Mouse (Mus musculus): ENCODE measurements at regions not wholly inside any gene's neighbourhood (a gene's known extent, or its start where the extent isn't known, plus 50 kb on each side); places are given as distances from the start of the nearest gene placed in this dataset.

DNA sequence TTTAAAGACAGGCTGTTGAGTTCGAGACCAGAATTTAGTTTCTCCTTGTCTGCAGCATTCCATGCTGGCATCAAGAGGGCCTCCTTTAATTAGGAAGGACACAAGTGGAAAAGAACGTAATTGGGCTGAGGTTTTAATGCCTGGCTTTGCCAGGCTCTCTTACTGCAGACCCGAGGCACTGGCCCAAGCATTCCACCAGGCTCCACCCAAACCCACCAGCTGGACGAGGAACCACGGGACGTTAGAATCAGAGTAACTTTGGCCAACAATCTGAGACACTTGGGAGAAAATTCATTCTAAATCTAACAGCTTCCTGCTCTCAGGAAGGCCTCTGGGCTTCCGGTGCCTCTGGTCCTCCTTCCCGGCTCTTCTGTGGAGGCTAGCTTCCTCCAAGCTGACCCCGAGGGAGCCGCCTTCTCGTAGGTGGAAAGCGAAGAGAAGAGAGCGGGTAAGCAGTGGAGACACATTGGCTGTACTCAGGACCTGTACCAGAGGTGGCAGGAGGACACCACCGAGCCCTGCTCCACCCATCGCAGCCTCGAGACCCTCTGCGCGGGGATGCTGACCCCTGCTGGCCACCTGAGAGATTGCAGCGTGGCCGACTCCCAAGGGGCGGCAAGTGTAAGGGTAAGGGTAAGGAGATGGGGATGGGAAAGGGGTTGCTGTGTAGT is 105.5 kb downstream of the Tmem17 start:
- DNase-seq, result peak; percentile 79

DNA sequence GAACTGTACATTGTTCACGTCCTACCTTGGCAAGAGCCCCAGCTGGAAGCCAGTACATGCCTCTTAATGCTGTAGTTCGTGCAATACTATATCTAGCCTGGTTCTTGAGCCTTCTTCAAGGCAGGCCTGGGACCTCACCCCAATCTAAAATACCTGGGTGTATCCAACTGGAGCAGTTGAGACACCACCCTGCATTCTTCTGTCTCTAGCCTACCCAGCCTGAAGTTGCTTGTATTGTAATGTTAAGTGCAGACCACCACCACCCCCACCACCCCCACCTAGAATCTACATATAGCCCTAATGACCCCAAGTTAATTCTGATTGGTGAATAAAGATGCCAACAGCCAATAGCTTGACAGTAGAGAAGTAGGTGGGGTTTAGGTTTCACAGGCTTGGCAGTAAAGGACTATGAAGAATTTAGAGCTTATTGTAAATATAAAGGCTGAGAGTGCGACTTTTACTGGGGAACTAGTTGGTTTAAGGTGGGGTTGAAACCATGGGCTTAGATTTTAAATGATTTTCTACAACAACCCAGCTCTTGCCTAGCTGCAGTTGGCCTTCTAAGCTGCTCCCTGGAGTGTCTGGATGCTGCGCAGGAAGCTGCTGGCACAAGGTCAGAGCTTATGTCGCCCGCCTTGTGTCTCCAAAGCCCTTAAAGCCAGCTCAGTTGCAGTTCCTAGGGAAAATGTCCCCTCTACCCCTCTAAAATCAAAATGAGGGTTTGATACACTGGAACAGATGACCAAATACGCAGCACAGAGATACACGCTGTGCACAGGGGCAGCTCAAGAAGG is 109.2 kb downstream of the Tmem17 start:
- DNase-seq, result no peak

DNA sequence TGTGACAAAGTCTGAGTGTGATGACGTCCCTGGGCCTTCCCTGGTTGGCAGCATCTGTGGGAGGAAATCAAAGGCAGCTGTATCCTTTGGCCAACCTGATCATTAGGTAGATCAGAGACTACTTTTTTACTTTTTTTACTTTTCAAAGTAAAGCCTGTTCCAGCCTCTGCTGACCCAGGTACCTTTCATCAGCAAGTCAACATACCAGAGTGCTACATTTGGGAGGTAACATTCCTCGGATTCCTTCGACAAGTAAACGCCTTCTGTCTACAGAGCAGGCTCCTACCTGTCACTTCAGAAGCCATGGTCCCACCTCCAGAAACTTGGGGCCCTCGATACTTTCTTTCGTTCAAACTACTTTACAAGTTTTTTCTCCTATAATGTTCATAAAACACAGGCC is 110.0 kb downstream of the Tmem17 start:
- DNase-seq, result no peak

DNA sequence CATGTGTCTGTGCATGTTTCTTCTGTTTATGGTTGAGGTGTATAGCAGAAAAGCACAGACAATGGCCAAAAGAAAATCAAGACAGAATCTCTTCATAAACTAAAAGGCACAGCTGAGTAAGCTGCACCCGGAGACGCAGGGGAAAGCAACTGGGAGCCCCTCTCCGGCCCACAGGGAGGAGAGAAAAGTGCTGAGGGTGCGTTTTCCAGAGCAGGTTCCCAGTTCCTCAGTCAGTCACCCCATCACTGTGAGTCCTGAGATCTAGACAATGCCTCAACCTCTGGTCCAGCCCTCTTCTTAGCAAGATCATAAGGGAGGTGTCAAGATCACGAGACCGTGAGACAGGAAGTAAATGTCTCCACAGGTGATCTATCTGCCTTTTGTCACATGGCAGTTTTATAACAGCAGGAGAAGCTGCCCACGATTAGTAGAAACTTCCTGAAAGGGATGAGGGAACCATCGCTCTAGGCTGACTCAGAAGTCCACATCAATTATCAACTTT is 110.7 kb downstream of the Tmem17 start:
- DNase-seq, result no peak

DNA sequence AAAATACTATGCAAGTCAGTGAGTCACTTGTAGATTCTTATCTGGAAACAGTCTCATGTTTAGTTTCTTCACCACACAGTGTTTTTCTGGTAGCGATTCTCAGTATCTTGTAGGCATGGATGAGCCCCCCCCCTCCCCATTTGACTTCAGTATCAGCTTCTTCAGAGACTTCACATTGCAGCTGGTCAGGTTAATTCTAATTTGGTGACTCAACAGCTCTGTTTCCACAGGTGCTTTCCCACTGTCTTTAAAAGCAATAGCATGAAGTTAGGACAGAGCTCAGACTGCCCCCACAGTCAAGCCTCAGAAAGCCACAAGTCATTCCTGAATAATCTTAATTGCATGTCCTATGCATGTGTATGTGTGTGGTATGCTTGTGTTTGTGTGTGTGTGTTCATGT is 114.5 kb downstream of the Tmem17 start:
- no peak for DNase-seq

DNA sequence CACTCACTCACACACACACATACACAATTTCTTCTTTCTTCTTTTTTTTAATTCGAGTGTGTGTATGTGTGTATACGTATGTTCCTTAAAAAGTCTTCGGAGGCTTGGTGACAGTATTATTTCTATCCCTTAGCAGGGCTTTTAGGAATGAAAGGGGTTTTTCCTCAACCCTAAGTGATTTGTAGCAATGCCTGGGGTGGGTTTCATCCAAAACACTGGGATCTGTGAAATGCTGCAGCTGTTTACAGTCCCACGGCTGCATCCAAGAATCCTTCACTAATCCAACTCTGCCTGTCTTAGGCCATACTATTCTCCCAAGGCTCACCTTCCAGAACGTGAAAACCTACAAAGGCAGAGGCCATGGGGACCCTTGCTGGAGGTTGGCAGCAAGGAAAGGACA is 116.6 kb downstream of the Tmem17 start:
- no peak for DNase-seq

DNA sequence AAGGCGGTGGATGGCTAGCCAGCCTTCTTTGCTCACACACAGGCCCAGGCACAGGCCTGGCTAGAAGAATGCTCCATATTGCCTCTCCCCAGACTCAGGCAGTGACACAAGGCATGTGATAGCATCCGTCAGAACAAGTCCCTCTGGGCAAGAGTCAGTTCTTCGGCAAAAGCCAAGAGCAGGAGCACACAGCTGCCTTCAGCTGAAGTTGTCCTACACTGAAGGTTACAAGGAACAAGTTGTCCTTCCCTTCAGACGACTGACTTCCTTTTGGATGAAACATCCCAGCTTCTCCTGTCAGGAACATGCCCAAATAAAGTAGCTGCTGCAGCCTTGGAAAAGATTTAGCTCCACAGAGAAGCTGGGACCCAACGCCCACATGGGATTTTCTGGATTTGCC is 117.1 kb downstream of the Tmem17 start:
- no peak for DNase-seq

DNA sequence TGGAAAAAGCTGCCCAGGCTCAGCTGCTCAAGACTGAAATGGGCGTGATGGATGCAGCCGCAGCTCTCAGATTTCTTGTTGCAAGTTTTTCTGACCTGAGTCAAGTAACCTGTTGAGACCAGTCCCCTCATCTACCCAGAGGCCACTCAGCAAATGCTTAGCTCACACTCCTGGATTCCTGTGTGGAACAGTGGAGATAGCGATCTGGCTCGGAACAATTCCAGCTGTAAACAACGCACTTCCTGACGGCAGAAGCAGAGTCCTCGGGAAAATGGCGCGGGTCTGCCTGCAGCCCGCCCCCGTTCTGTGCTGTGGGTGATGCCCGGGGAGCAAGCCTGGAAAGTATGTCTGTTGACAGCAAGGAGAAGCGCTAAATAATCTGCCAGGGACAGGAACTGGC is 117.7 kb downstream of the Tmem17 start:
- DNase-seq, result no peak

DNA sequence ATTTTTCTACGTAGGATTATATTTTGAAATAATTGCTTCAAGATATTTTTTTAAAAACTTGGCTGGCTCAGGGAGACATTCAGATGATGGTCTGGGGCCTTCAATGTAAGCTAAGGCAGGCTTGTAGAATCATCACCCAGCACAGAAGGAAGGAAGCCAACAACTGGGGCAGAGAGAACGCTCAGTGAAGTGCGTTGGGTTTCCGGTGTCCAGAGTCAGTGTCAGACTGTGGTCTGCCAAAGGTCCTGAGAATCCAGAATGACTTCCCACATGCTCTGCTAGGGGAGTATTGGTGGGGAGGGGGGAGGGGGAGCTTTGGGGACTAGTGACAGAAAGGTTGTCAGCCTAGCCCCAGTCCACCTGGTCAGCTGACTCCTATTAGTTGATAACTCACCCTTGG is 118.1 kb downstream of the Tmem17 start:
- DNase-seq, result no peak

DNA sequence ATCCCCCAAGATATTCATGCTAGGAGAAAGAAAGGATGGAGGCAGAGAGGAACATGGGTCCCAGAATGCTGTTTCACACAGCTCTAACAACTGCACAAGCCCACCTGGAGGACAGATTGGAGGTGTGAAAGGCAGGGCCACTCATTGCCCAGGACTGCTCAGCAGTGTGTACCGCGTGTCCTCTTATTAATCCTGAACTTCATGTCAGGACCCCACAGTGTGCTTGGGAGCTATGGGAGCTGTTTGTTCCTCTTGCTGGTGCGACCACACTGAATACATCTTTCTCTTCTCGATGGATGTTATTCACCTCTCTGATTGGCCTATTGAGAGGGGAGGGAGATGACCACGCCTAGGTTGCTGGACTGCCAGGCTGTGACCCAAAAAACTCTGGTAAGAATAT is 119.1 kb downstream of the Tmem17 start:
- no peak for DNase-seq

DNA sequence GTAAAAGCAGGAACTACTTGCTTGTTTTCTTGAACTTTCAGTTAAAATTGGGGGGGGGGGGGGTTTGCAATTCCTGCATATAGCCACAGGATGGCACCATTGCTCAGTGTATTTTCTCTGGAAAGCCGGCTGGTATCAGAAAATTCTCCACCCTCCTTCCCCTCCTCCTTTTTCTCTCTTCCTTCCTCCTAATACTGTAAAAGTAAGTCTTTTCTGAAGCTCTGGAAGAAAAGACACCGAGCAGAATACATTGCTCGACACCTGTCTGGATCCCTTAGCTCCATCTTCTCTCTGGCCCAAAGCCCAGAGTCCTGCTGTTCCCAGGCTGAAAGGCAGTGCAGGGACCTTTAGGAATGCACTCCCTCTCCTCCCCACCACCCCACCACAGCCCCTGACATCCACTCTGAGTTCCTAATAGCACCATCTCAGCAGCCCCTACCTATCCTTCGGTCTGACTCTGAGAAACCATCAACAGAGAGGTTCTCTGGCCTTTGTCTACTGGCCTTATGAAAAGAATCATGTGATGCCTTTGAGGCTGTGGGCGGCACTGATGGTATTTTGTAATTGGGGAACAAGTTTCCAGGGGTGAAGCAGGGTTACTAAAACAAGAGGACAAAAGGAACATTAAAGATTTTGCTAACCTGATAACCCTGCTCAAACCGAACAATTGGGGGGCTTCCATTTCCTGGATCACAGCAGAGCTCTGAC is 119.9 kb downstream of the Tmem17 start:
- peak; percentile 22 for DNase-seq

DNA sequence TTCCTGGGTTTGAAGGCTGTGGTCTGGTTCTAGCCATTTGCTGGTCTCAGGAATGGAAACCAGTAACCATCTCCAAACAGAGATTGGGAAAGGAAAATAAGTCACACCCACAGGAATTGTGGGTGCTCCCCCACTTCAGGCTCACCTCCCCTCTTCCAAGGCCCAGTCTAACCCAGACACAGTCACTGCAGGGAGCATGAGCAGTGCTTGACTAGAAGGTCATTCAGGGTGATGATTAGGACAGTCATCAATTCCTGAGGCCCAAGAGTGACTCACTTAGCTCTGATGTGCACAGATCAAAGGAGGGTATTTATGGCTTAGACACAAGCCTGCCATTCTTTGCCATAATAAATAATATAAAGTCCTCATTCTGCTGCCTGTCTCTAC is 120.4 kb downstream of the Tmem17 start:
- no peak for DNase-seq

DNA sequence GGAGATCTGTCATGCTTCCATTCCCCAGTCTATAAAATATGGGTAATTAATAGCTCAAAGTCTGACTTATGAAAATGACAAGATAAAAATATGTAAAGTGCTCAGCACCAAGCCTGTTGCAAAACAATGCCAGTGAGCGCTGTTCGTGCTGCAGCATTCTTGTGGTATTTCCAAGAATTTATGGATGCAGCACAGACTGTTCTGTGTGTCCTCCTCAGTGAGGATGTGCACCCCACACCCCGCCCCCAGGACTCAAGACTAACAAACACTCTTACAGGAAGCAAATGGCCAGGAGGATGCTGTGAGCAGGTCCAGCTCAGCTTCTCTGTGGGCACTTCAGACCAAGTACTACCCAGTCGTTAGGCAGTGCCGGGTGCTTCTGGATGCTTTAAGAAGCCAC is 121.1 kb downstream of the Tmem17 start:
- no peak for DNase-seq

DNA sequence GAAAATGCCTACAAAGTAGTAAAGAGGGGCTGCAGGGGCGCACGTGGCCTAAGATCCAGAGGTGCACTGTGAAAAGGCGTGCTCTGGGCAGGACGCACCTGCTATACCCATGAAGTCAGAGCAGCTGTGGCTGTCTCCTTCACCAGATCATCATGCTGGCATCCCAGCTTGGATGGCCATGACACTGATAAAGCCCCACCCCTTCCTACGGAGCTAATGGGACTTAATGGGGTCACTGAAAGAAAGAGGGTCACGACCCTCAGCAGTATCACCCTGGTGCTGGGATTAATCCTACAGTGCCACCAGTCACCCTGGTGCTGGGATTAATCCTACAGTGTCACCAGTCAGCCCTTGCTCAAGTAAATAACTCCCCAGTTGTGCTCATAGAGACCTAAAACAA is 122.1 kb downstream of the Tmem17 start:
- no peak for DNase-seq

DNA sequence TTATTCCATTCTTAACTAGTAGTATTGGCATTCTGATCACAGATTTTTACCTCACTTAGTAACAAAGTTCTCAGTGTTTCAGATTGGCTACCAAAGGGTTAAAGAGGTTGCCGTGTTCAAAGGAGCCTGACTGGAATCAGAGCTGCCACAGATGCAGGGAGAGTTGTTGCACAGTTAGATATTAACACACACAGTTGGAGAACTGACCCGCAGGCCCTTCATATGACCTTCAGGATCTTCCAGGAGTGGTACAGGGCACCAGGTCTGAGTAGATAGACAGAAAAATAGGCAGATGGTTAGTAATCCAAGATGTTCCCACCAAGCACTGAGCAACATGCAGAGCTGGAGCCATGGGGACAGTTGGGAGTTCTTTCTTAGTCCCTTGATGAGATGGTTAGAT is 123.1 kb downstream of the Tmem17 start:
- no peak for DNase-seq

DNA sequence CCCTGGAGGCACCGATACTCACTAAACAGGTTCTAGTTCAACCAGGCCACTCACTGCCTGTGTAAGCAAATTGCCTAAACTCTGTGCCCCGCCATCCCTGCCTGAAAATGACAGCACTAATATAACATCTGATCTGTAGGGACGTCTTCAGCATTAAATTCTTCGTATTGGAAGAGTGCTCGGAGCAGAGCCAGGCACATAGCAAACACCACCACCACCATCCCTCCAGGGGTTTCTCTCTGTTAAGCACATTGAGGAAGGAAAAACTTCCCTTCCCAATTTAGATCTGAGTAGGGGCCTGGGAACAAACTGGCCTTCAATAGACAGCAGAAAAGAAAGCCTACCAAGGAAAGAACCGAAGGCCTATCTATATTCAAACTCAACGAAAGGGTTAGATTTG is 124.4 kb downstream of the Tmem17 start:
- no peak for DNase-seq

DNA sequence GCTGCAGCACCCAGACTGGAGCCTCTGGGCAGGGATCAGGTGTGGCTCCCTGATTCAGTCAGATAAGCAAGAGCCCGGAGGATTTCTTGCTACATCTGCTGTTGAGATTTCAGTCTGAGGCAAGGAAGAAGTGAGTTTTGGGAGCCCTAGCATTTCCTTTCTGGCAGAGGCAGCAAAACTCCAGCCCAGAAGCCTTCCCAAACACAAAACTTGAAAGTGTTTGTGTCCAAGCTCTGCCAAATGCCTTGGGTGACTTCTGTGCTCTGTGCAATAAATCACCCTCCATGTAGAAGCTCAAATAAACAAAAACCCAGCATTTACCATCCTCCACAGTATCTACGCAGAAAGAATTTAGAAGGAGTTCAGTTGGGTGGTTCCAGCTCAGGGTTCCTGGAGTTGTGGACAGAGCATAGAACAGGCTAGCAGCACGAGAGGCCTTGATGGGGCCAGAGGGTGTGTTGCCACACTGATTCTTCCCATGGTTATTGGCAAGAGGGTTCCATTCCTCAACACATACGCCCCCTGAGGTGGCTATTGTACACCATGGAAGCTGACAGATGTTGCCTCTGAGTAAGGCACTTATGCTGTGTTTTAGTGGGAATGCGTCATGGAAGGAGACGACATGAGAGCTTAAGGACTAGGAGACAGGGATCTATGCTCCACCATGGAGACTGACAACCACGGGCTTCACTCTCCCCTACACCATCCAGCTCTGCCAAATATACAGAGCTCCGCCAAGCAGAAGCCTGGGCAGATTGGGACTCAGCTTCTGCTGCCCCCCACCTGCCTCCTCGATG is 125.1 kb downstream of the Tmem17 start:
- no peak for DNase-seq

DNA sequence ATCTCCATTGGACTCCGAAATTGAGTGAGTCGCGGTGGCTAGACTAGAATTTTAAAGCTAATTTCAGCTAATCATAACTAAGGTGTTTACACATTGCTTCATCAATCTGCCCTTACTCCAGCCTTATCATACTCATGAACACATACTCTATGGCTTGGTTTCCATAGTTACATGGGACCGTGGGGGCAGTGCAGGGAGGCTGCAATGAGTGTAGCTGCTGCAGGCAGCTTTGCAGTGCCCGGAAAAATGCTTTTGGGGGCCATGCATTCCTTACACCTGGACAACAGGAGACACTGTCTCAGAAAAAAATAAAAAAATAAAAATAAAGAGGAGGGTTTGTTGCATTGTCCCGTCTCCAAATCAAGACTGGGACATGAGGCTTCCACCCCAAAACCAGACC is 126.3 kb downstream of the Tmem17 start:
- DNase-seq, result no peak

DNA sequence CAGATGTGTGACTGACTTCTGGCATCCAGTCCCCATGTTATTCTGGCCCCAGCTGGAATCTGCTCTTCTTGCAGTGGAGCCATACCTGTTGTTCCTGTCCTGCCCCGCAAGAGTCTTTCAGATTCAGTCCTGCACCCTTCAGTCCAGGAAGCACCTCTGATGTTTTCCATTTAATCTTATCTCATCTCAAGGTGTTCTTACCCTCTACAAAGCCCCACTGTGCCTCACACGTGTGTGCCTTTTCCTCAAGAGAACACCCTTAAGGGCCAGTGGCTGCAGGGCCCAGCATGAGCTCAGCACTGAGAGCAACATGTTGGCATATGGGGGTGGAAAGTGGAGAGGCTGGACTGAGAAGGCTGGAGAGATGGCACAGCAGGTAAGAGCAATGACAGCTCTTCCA is 126.8 kb downstream of the Tmem17 start:
- DNase-seq, result no peak

DNA sequence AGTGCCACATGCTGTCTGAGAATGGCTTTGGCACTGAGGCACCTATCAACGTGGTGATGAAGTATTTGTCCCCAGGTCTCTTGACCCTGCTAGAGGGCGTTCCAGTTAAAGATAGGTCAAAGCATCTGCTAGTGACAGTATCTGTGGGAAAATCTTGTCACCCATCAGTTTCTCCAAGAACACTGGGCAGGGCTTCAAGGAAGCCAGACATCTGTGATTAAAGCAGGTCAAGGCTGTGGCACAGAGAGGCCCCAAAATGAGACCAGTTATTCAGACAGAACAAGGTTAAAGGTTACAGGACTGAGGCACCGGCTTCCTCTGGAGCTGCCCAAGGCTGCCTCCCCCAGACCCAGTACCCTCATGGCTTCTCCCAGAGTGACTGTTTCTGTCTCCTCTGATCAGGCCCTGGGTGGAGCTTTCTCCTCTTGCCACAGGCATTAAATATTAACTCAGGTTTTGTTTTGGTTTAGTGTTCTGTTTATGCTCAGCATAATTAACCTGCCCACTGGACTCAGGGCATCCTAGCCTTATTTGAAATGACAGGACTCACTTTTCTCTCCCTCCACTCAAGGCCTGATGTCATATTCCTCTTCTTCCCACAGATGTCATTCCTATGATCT is 128.6 kb downstream of the Tmem17 start:
- no peak for DNase-seq

DNA sequence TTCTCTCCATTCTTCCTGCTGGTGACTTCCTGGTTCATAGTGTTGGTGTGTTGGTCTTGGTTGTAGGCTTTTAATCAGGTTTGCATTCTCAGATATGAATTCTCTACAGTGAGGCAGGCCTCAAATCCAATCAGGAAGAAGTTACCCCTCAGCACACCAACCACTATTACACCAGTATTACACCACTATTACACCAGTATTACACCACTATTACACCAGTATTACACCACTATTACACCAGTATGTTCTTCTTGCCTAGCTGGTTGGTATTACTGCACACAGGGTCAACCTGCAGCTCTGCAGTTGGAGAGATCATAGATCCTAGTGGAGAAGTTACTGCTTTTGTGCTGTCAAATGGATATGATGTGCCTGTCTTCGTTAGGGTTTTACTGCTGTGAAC is 129.6 kb downstream of the Tmem17 start:
- DNase-seq, result no peak

DNA sequence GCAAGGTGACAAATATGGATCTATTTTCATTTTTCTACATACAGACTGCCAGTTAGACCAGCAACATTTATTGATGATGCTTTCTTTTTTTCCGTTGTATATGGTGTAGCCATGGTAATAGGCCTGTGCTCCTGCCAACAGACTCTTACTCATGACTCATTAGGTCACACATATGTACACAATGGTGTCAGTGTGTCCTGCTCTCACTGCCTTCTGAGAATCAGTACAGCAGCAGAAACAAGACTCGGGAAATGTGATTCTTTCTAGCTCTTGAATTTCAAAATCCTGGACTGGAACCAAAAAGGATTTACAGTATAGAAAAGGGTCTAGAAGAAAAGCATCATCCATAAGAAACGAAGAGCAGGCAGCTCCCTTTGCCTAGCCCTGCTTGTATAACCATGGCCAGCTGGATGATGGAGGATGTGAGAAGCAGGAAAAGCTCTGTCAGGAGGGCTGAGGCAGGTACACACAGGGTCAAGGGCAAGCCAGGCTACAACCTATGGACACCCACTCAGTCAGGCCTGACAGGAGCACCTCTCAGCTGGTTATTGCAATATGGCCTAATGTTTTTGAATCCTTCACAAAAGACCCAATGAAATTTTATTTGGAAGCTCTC is 132.2 kb downstream of the Tmem17 start:
- DNase-seq, result no peak

Measured in liver (tissue).